Mouse (Mus musculus): ENCODE data around the gene Klhl6. TPM values are rescaled to one million over a fixed set of nuclear protein-coding genes. Genes with fewer than 3 reads are reported as not detected.

The Klhl6 gene
- polyA plus RNA-seq, 1 experiment from 2014 or later = 5.7 TPM

DNA sequence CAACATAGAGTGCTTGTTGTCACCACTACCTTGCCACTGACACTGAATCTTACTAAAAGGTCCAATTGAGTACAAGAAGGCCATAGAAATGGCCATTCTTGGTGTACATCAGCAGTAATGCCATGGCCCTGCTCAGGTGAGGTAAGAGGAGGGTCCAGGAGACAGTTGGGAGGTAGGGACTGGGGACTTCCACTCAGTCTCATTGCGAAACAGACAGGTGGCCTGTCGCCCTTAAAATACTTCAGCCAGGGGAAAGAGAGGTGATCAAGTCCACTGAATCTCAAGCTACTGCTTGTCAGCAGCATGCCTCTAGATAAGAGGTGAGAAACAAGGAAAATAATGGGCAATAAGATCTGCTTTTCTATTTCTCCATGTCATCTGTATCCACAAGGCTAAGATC, 4.8 kb upstream of the Klhl6 start:
- Histone ChIP-seq H3K4me2 (no peak overlapping the region), H3K9me3 (peaks cover 3% of the 10 kb centered on the region; the same call in 1 of the 2 replicates), H3K9ac (replicated peaks) (no peak overlapping the region), H3K4me3 (replicated peaks) (no peak overlapping the region), H3K4me1 (replicated peaks) (no peaks in the 10 kb centered on the region), H3K27ac (no peak overlapping the region), H3K36me3 (no peaks in the 10 kb centered on the region), H3K27me3 (no peaks in the 10 kb centered on the region)
- 79% methylated on average over 2 of the region's 2 CpGs for WGBS
- no peak for ATAC-seq (ENCODE audit: insufficient number of reproducible peaks, insufficient read depth, low FRiP score, low TSS enrichment, low read depth)

DNA sequence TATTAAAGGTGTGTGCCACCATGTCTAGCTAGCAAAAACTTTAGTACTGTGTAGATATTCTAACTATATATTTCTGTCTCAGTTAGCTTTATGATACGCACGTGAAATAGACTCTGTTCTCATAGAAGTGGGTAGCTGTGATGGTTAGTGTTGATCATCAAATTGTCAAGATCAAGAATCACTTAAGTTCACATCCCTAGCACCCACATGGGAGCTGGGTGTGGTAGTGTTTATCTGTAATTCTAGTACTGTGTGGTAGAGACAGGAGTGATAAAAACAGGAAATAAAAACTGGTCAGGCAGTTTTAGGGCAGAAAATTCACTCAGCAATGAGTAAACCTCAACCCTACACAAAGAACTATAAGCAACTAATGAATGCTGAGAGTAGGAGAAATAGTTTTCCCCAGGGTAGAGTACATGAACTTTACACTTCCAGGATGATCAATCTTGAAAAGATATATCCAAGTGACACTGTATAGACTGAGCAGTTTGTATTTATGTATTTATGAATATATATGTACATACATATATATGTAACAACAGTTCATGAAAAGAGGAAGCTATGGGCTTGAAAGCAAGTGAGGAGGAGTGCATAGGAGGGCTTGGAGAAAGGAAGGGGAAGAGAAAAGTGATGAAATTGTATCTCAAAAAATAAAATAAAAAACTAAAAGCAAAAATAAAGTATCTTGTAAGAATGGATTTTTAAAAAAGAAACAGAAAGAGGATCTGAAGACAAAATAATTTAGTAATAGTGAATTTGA, 2.2 kb upstream of the Klhl6 start:
- no peak overlapping the region for H3K4me3 ChIP-seq (replicated peaks)
- no peak overlapping the region for H3K9ac ChIP-seq (replicated peaks)
- H3K27me3 ChIP-seq = no peaks in the 10 kb centered on the region
- H3K4me1 ChIP-seq (replicated peaks) = no peaks in the 10 kb centered on the region
- no peak overlapping the region for H3K4me2 ChIP-seq
- no peak for ATAC-seq (ENCODE audit: insufficient number of reproducible peaks, insufficient read depth, low FRiP score, low TSS enrichment, low read depth)
- peaks cover 3% of the 10 kb centered on the region; the same call in 1 of the 2 replicates for H3K9me3 ChIP-seq
- WGBS = 92% methylated on average over 2 of the region's 2 CpGs
- no peak overlapping the region for H3K27ac ChIP-seq
- H3K36me3 ChIP-seq = no peaks in the 10 kb centered on the region

DNA sequence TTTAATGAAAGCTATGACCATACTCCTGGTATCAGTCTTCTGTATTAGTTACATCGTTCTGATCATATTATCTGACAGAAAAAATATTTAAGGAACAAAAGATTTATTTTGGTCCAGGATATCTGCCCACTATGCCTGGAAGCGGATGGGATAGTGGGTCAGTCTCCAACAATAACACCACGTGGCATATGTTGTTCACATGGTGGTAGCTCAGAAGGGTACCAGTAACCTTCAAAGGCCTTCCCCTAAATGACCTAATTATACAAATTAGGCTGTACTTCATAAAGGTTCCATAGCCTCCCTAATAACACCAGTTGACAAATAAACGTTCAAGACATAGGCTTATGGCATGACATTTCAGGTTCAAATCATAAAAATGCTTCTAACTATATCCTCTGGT, 722 bp upstream of the Klhl6 start:
- WGBS = 65% methylated on average over 4 of the region's 4 CpGs
- no peak for ATAC-seq (ENCODE audit: insufficient number of reproducible peaks, insufficient read depth, low FRiP score, low TSS enrichment, low read depth)
- Histone ChIP-seq H3K4me1 (replicated peaks) (no peaks in the 10 kb centered on the region), H3K9me3 (no peaks in the 10 kb centered on the region), H3K4me3 (replicated peaks) (no peak overlapping the region), H3K4me2 (no peak overlapping the region), H3K9ac (replicated peaks) (no peak overlapping the region), H3K27ac (no peak overlapping the region), H3K36me3 (no peaks in the 10 kb centered on the region), H3K27me3 (no peaks in the 10 kb centered on the region)

DNA sequence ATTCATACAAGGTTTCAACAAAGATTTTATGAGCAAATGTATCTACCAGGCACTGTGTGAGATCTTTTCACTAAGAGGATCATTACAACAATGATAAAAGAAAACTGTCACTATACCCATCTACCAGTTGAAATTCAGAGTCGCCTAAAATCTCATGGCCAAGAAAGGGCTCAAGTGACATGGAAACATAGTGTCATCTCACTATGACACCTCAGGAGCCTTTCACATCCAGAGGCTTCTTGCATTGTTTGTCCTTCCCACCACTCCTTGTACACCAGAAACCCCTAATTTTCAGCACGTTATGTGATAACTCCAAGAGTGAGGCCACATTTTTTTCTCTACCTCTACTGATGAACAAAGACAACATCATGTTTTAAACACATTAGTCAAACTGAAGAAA, 1.2 kb downstream of the Klhl6 start:
- H3K4me2 ChIP-seq = no peak overlapping the region
- 78% methylated on average over 2 of the region's 2 CpGs for WGBS
- no peaks in the 10 kb centered on the region for H3K36me3 ChIP-seq
- H3K9ac ChIP-seq (replicated peaks) = no peak overlapping the region
- H3K27me3 ChIP-seq = no peaks in the 10 kb centered on the region
- H3K27ac ChIP-seq = no peak overlapping the region
- H3K4me3 ChIP-seq (replicated peaks) = no peak overlapping the region
- no peaks in the 10 kb centered on the region for H3K4me1 ChIP-seq (replicated peaks)
- no peak for ATAC-seq (ENCODE audit: insufficient number of reproducible peaks, insufficient read depth, low FRiP score, low TSS enrichment, low read depth)
- no peaks in the 10 kb centered on the region for H3K9me3 ChIP-seq

DNA sequence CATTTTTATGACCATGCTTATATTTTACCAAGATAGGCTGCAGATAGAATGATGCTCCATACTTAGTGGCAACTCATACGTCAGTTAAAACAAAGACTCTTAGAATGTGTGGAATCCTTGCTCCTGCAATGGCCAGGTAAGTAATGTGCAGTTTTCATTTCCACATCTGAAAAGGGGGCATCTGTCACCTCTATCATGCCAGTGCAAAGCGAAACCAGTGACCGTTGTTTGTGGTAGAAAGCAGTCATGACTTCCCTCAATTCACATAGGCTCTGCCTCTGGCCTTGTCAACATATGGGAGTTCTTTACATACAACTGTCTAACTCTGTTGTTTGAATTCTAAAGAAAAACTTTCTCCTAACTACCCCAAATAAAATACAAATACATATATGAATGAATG, 1.8 kb downstream of the Klhl6 start:
- Histone ChIP-seq H3K27ac (no peak overlapping the region), H3K4me1 (replicated peaks) (no peaks in the 10 kb centered on the region), H3K4me2 (no peak overlapping the region), H3K4me3 (replicated peaks) (no peak overlapping the region), H3K36me3 (no peaks in the 10 kb centered on the region), H3K9me3 (no peaks in the 10 kb centered on the region), H3K9ac (replicated peaks) (no peak overlapping the region), H3K27me3 (no peaks in the 10 kb centered on the region)
- WGBS = 93% methylated on average over 3 of the region's 3 CpGs
- no peak for ATAC-seq (ENCODE audit: insufficient number of reproducible peaks, insufficient read depth, low FRiP score, low TSS enrichment, low read depth)

DNA sequence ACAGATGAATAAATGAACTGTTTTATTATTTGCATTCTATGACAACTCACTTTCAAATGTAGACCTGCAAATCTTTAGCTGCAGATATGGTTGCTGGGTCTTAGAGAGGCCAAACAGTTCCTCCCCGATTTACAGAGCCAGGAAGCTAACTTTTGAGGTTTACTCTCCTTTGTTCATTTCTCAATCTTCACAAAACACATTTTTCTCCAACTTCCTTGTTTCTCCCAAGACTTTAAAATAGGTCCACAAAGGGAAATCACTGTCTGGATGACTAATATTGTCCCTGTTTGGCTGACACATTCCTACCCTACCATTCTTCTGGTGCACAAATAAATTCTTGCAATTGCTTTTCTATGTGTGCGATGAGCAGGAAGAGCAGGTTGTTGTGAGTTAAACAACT, 3.1 kb downstream of the Klhl6 start:
- no peaks in the 10 kb centered on the region for H3K36me3 ChIP-seq
- H3K9ac ChIP-seq (replicated peaks) = no peak overlapping the region

DNA sequence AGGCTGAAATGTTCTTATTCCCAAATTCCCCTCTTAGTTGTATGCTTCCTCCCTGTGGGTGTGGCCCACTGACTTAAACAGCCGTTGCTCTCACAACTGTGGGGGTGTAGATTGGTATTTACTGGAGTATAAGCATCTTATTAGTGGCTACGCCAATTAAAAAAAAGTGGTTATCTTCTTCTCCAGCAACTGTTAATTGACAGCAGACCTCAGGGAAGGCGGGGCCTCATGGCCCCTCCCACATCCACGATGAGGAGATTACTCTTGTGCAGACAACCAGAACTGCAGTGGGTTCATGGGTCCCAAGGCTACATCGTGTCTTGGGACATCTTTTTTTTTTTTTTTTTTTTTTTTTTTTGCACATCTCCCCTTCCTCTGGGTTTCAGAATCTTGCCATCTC, 5.6 kb downstream of the Klhl6 start:
- H3K4me1 ChIP-seq (replicated peaks) = no peaks in the 10 kb centered on the region
- H3K9ac ChIP-seq (replicated peaks) = no peak overlapping the region
- WGBS = 67% methylated on average over 5 of the region's 5 CpGs

More for the DNA sequence above, 3.1 kb downstream of the Klhl6 start:
- no peak for ATAC-seq (ENCODE audit: insufficient number of reproducible peaks, insufficient read depth, low FRiP score, low TSS enrichment, low read depth)
- H3K27ac ChIP-seq = no peak overlapping the region
- H3K4me2 ChIP-seq = no peak overlapping the region
- H3K27me3 ChIP-seq = no peaks in the 10 kb centered on the region
- no peaks in the 10 kb centered on the region for H3K9me3 ChIP-seq
- no peaks in the 10 kb centered on the region for H3K4me1 ChIP-seq (replicated peaks)
- H3K4me3 ChIP-seq (replicated peaks) = no peak overlapping the region
- WGBS = 90% methylated on average over 2 of the region's 2 CpGs

DNA sequence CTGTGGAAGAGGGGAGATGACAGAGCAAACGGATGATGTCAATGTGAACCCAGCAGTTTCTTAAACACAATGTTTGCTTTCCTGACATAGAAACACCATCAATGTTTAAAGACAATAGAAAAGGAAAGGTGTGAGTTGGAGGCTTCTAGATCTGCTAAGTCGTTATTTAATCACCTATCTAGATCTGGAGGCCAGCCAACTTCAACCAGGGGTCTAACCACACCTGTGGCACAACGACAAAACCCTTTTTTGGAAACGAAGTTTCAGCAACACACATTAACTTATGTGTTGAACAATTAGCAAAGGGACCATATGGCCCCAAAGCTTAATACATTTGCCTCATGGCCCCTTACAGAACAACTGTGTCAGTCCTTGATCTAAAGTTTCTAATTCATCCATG, 6.0 kb downstream of the Klhl6 start:
- 67% methylated on average over 4 of the region's 4 CpGs for WGBS
- H3K9ac ChIP-seq (replicated peaks) = no peak overlapping the region
- no peak overlapping the region for H3K4me2 ChIP-seq
- H3K36me3 ChIP-seq = no peaks in the 10 kb centered on the region
- no peaks in the 10 kb centered on the region for H3K4me1 ChIP-seq (replicated peaks)
- no peak overlapping the region for H3K4me3 ChIP-seq (replicated peaks)
- no peak overlapping the region for H3K27ac ChIP-seq
- peaks cover 4% of the 10 kb centered on the region; the same call in 1 of the 2 replicates for H3K9me3 ChIP-seq
- no peaks in the 10 kb centered on the region for H3K27me3 ChIP-seq
- no peak for ATAC-seq (ENCODE audit: insufficient number of reproducible peaks, insufficient read depth, low FRiP score, low TSS enrichment, low read depth)

More for the DNA sequence above, 5.6 kb downstream of the Klhl6 start:
- ATAC-seq (ENCODE audit: insufficient number of reproducible peaks, insufficient read depth, low FRiP score, low TSS enrichment, low read depth) = no peak
- peaks cover under 1% of the 10 kb centered on the region; the same call in 1 of the 2 replicates for H3K9me3 ChIP-seq
- no peak overlapping the region for H3K4me3 ChIP-seq (replicated peaks)
- no peak overlapping the region for H3K4me2 ChIP-seq
- H3K27me3 ChIP-seq = no peaks in the 10 kb centered on the region
- no peaks in the 10 kb centered on the region for H3K36me3 ChIP-seq
- no peak overlapping the region for H3K27ac ChIP-seq

DNA sequence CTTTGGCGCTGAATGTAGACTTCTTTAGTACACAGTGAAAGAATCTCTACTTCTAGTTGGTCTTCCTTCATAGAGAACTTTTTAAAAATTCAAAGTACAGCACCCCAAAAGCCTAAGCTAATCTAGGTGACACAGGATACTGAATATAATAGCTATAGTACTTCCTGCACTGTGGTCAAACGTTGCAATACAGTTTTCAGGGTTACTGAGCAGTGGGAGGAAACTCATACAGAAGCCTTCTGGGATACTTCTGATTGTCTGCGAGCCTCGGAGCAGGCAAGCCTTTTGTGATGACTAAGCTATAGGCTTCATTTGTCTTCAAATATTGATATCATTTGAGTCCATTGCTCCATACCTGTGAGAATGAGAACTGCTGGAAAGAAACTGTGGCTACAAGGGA, 7.4 kb downstream of the Klhl6 start:
- ATAC-seq (ENCODE audit: insufficient number of reproducible peaks, insufficient read depth, low FRiP score, low TSS enrichment, low read depth) = no peak
- Histone ChIP-seq H3K27me3 (no peaks in the 10 kb centered on the region), H3K27ac (no peak overlapping the region), H3K9ac (replicated peaks) (no peak overlapping the region), H3K9me3 (peaks cover 4% of the 10 kb centered on the region; the same call in 1 of the 2 replicates), H3K4me1 (replicated peaks) (no peaks in the 10 kb centered on the region), H3K4me2 (no peak overlapping the region), H3K36me3 (no peaks in the 10 kb centered on the region), H3K4me3 (replicated peaks) (no peak overlapping the region)
- WGBS = 83% methylated on average over 4 of the region's 4 CpGs

DNA sequence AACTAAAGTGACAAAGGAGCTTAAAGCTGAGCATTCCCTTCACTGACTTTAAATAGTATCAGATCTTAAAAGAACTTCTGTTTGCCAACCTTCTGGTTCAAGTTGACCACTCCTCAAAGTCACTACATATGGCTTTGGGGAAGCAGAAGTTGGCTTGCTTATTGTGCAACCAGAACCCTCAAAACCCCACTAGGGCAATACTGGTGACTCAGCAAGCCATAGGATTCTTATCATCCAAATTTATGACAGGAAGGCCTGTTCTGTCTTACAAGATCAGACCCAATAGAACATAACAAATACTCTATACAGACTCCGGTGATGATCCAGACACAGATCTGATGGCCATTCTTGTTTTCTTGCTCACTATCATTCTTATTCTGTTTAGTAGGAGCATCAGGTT, 9.4 kb downstream of the Klhl6 start:
- Histone ChIP-seq H3K9me3 (peaks cover 4% of the 10 kb centered on the region; the same call in 1 of the 2 replicates), H3K27ac (no peak overlapping the region), H3K27me3 (no peaks in the 10 kb centered on the region), H3K36me3 (no peaks in the 10 kb centered on the region), H3K4me3 (replicated peaks) (no peak overlapping the region), H3K9ac (replicated peaks) (no peak overlapping the region), H3K4me1 (replicated peaks) (no peaks in the 10 kb centered on the region), H3K4me2 (no peak overlapping the region)
- 97% methylated on average over 1 of the region's 1 CpGs for WGBS
- ATAC-seq (ENCODE audit: insufficient number of reproducible peaks, insufficient read depth, low FRiP score, low TSS enrichment, low read depth) = no peak

DNA sequence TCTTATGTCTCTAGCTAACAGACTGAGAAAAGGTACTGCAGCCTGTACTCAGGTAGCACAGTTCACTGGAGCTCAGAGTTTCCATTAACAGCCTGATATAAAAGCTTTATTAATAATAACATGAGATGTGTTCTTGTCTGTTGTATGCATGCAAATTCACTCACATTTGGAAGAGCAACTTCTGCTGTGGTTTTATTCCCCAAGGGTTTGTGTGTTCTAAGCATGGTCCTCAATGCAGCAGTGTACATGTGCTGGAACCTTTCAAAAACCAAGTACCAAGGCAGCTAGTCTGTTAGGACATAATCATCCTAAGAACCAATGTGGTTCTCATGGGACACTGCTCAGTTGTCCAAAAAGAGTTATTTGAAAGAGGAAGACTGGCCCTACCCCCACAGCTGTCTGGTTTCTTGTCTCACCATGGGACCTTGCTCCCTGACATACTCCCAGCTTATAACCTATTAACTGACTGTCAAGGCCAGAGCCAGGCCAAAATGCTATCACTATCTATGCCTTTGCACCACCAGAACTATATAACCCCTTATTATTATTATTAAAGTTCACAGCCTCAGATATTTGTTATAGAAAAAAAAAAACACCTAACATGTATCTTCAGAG, 10.0 kb downstream of the Klhl6 start:
- Histone ChIP-seq H3K27ac (no peak overlapping the region), H3K4me1 (replicated peaks) (no peaks in the 10 kb centered on the region), H3K36me3 (no peaks in the 10 kb centered on the region), H3K9me3 (peaks cover 4% of the 10 kb centered on the region; the same call in 1 of the 2 replicates), H3K27me3 (no peaks in the 10 kb centered on the region), H3K4me2 (no peak overlapping the region), H3K9ac (replicated peaks) (no peak overlapping the region), H3K4me3 (replicated peaks) (no peak overlapping the region)
- ATAC-seq (ENCODE audit: insufficient number of reproducible peaks, insufficient read depth, low FRiP score, low TSS enrichment, low read depth) = no peak

DNA sequence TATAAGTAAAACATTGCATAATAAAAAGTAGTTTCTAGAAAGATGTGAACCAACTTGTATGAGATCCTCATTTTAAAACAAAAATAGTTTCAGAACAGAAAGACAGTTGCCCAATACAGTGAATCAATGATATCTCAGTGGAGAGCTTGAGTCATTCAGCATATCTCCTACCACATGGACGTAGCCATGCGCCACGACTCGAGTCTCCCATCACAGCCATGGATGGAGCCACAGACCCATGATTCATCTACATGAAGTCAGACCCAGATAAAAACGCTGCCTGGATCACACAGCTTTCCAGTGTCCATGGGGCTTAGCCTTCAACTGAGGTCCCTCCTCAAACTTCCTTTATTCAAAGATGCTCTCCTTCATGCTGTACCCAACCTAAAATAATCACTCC, 13.3 kb downstream of the Klhl6 start:
- H3K9me3 ChIP-seq = peaks cover 4% of the 10 kb centered on the region; the same call in 1 of the 2 replicates
- 92% methylated on average over 5 of the region's 5 CpGs for WGBS

More for the DNA sequence above, 13.3 kb downstream of the Klhl6 start:
- H3K9ac ChIP-seq (replicated peaks) = no peak overlapping the region
- no peak overlapping the region for H3K4me2 ChIP-seq
- H3K4me3 ChIP-seq (replicated peaks) = no peak overlapping the region
- H3K36me3 ChIP-seq = no peaks in the 10 kb centered on the region
- no peak for ATAC-seq (ENCODE audit: insufficient number of reproducible peaks, insufficient read depth, low FRiP score, low TSS enrichment, low read depth)
- H3K4me1 ChIP-seq (replicated peaks) = no peaks in the 10 kb centered on the region
- no peaks in the 10 kb centered on the region for H3K27me3 ChIP-seq
- H3K27ac ChIP-seq = no peak overlapping the region
